Mouse (Mus musculus): Measurements from ENCODE around the gene Tmem200b. TPM values are rescaled to one million over a fixed set of nuclear protein-coding genes. Genes with fewer than 3 reads are reported as not detected.

Gene Tmem200b
- polyA plus RNA-seq, 1 experiment from 2014 or later, result 3.9 TPM

Other genes with a start within 250 kb of the Tmem200b start
- 9.9 and 14.1 TPM in 2 replicates for gene Ptpru, start 83.5 kb upstream of the Tmem200b start, polyA plus RNA-seq (2015; fragmentation: Nextera tagmentation; extraction: Ambion mirVana)
- 44.6 and 48.3 TPM in 2 replicates for gene Mecr, start 78.3 kb upstream of the Tmem200b start, polyA plus RNA-seq (2015; fragmentation: Nextera tagmentation; extraction: Ambion mirVana)
- 97.7 and 99.5 TPM in 2 replicates for gene Srsf4, start 48.2 kb upstream of the Tmem200b start, polyA plus RNA-seq (2015; fragmentation: Nextera tagmentation; extraction: Ambion mirVana)
- gene Gm10300, start 152.9 kb downstream of the Tmem200b start, polyA plus RNA-seq (2015; fragmentation: Nextera tagmentation; extraction: Ambion mirVana), result 0.10 TPM in 2 replicates
- 57.3 and 59.8 TPM in 2 replicates for gene Epb41, start 153.6 kb downstream of the Tmem200b start, polyA plus RNA-seq (2015; fragmentation: Nextera tagmentation; extraction: Ambion mirVana)
- 0.17 and 0.18 TPM in 2 replicates for gene Oprd1, start 222.7 kb downstream of the Tmem200b start, polyA plus RNA-seq (2015; fragmentation: Nextera tagmentation; extraction: Ambion mirVana)